In the genomic region with DNA sequence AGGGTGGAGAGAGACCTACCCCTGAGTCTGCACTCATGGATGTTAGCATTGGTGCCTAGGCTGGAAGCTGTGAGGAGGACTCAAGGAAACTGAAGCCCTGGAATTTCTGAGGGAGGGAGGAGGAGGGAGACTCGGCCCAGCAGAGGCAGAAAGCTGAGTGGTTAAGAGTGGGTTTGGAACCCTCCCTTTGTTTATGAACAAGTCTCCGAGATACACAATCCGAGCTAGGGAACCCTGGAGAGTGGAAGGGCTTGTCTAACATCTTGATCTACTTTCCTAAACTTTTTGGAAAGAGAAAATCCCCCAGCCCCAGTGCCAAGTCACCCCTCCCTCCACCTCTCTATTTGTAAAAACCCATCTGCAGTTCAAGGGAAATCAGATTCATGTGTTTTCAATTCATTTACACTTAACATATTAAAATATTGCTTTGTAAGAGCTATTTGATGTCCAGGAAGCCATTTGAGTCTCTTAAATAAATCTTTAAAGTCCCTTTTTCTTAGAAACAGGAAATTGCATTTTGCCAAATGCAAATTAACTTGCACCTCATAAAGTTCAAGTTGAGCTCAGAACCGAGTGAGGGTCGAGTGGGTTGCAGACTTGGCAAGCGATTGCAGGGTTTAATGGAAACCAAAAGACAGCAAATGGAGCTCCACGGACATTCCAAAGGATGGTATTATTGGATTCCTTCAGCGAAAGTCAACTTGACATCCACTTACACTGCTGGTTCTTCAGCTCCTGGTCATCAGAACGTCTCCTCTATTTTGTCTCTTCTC, we compare ENCODE assay signal across 27 mouse cellular contexts.
DNase-seq lines count a peak whose midpoint lies in the region; ATAC-seq and TF ChIP-seq lines count a peak whose summit lies in the region.
"Had no signal": no experiment of that assay in that cellular context is flagged by ENCODE, and none has a peak within 500 bp of the region (broad histone marks: within the 10 kb centered on the region; RNA-seq: fewer than 3 reads in every experiment).

No protein-coding gene starts in this region.

- H3K4me2 ChIP-seq in lung, embryonic 14.5 days: no peak overlapping the region
- H3K4me2 ChIP-seq in lung, postnatal 0 days (replicated peaks; ENCODE audit: low read depth, low read length): no peak overlapping the region
- H3K4me2 ChIP-seq in embryonic facial prominence, embryonic 12.5 days (replicated peaks): no peak overlapping the region
- no peak overlapping the region for H3K4me2 ChIP-seq in embryonic facial prominence, embryonic 15.5 days (replicated peaks)
- peak overlapping the region; percentile 22; the same call in 1 of the 2 replicates for H3K4me2 ChIP-seq in limb, embryonic 13.5 days (replicated peaks)
- no peak overlapping the region for H3K4me2 ChIP-seq in forebrain, postnatal 0 days (ENCODE audit: low read depth)
- H3K4me2 ChIP-seq: forebrain, embryonic 12.5 days; heart, embryonic 12.5 days; neural tube, embryonic 15.5 days had no signal

- H3K4me3 ChIP-seq in lung, embryonic 14.5 days (ENCODE audit: low read depth, low read length): no peak overlapping the region
- no peak overlapping the region for H3K4me3 ChIP-seq in lung, postnatal 0 days (ENCODE audit: low read depth, low read length)
- H3K4me3 ChIP-seq in embryonic facial prominence, embryonic 12.5 days: no peak overlapping the region
- H3K4me3 ChIP-seq in embryonic facial prominence, embryonic 15.5 days (replicated peaks): no peak overlapping the region
- H3K4me3 ChIP-seq in limb, embryonic 13.5 days: no peak overlapping the region
- no peak overlapping the region for H3K4me3 ChIP-seq in forebrain, postnatal 0 days (ENCODE audit: low read depth, low read length)
- H3K4me3 ChIP-seq: erythroblast, embryonic 14.5 days; forebrain, embryonic 12.5 days; heart, embryonic 12.5 days; hindbrain, embryonic 10.5 days; layer of hippocampus, adult 2 months; midbrain, embryonic 10.5 days; neural tube, embryonic 15.5 days had no signal

- WGBS in lung, embryonic 14.5 days: 34% methylated on average over 9 of the region's 9 CpGs
- 46% methylated on average over 9 of the region's 9 CpGs for WGBS in lung, postnatal 0 days
- 48% methylated on average over 9 of the region's 9 CpGs for WGBS in embryonic facial prominence, embryonic 12.5 days
- WGBS in embryonic facial prominence, embryonic 15.5 days: 33% methylated on average over 9 of the region's 9 CpGs
- 13% methylated on average over 9 of the region's 9 CpGs for whole genome bisulfite sequencing in limb, embryonic 13.5 days
- 79% methylated on average over 9 of the region's 9 CpGs for WGBS in forebrain, postnatal 0 days

- H3K36me3 ChIP-seq in lung, embryonic 14.5 days (ENCODE audit: insufficient read depth): no peaks in the 10 kb centered on the region
- no peaks in the 10 kb centered on the region for H3K36me3 ChIP-seq in lung, postnatal 0 days (ENCODE audit: insufficient read depth, low read length)
- no peaks in the 10 kb centered on the region for H3K36me3 ChIP-seq in embryonic facial prominence, embryonic 12.5 days
- H3K36me3 ChIP-seq in embryonic facial prominence, embryonic 15.5 days: no peaks in the 10 kb centered on the region
- no peaks in the 10 kb centered on the region for H3K36me3 ChIP-seq in limb, embryonic 13.5 days
- no peaks in the 10 kb centered on the region for H3K36me3 ChIP-seq in forebrain, postnatal 0 days (ENCODE audit: insufficient read depth)
- H3K36me3 ChIP-seq: forebrain, embryonic 12.5 days; G1E; heart, embryonic 12.5 days; hindbrain, embryonic 10.5 days; midbrain, embryonic 10.5 days; neural tube, embryonic 15.5 days had no signal

- H3K9me3 ChIP-seq in lung, embryonic 14.5 days (ENCODE audit: low read depth, low read length): no peaks in the 10 kb centered on the region
- H3K9me3 ChIP-seq in lung, postnatal 0 days (ENCODE audit: low read length): no peaks in the 10 kb centered on the region
- no peaks in the 10 kb centered on the region for H3K9me3 ChIP-seq in embryonic facial prominence, embryonic 12.5 days
- no peaks in the 10 kb centered on the region for H3K9me3 ChIP-seq in embryonic facial prominence, embryonic 15.5 days (replicated peaks)
- no peaks in the 10 kb centered on the region for H3K9me3 ChIP-seq in limb, embryonic 13.5 days
- H3K9me3 ChIP-seq in forebrain, postnatal 0 days (ENCODE audit: low read length): no peaks in the 10 kb centered on the region
- H3K9me3 ChIP-seq: neural tube, embryonic 15.5 days had no signal

- no peaks in the 10 kb centered on the region for H3K27me3 ChIP-seq in lung, embryonic 14.5 days (ENCODE audit: insufficient read depth, low read length)
- no peaks in the 10 kb centered on the region for H3K27me3 ChIP-seq in lung, postnatal 0 days (replicated peaks; ENCODE audit: insufficient read depth, low read length)
- no peaks in the 10 kb centered on the region for H3K27me3 ChIP-seq in embryonic facial prominence, embryonic 12.5 days
- H3K27me3 ChIP-seq in embryonic facial prominence, embryonic 15.5 days: no peaks in the 10 kb centered on the region
- H3K27me3 ChIP-seq in limb, embryonic 13.5 days: 0 out of 2 replicates have a peak, but pooled peaks cover 3% of the 10 kb centered on the region
- H3K27me3 ChIP-seq in forebrain, postnatal 0 days (ENCODE audit: insufficient read depth, low read length): no peaks in the 10 kb centered on the region
- H3K27me3 ChIP-seq: CH12.LX; forebrain, embryonic 12.5 days; heart, embryonic 12.5 days; neural tube, embryonic 15.5 days had no signal

- no peak overlapping the region for H3K27ac ChIP-seq in lung, embryonic 14.5 days (ENCODE audit: low read depth)
- no peak overlapping the region for H3K27ac ChIP-seq in lung, postnatal 0 days (ENCODE audit: low read length)
- H3K27ac ChIP-seq in embryonic facial prominence, embryonic 12.5 days: peak overlapping the region; percentile 59
- H3K27ac ChIP-seq in embryonic facial prominence, embryonic 15.5 days (replicated peaks): peak overlapping the region; percentile 61
- peak overlapping the region; percentile 56; the same call in 1 of the 2 replicates for H3K27ac ChIP-seq in limb, embryonic 13.5 days
- no peak overlapping the region for H3K27ac ChIP-seq in forebrain, postnatal 0 days (ENCODE audit: low read depth, low read length)
- H3K27ac ChIP-seq: forebrain, embryonic 12.5 days; hindbrain, embryonic 10.5 days; layer of hippocampus, adult 2 months; midbrain, embryonic 10.5 days; neural tube, embryonic 15.5 days had no signal

- TF ChIP-seq EP300 in lung, postnatal 0 days (IDR thresholded peaks at IDR 0.05): no peak

- ATAC-seq in lung, embryonic 14.5 days (ENCODE audit: insufficient read depth): peak; percentile 87
- no peak for ATAC-seq in lung, postnatal 0 days
- peak; percentile 82 for ATAC-seq in embryonic facial prominence, embryonic 12.5 days (ENCODE audit: insufficient number of reproducible peaks, insufficient read depth, low FRiP score, low TSS enrichment)
- peak; percentile 87 for ATAC-seq in embryonic facial prominence, embryonic 15.5 days (ENCODE audit: insufficient number of reproducible peaks, low FRiP score, low TSS enrichment, low read depth)
- ATAC-seq in limb, embryonic 13.5 days (ENCODE audit: low FRiP score, low read depth): peak; percentile 90
- no peak for ATAC-seq in forebrain, postnatal 0 days
- ATAC-seq: hindbrain, embryonic 16.5 days; intestine, postnatal 0 days had no signal

- peak; percentile 65 for DNase-seq in lung, embryonic 14.5 days
- DNase-seq in lung, postnatal 0 days (ENCODE audit: low spot score): no peak
- no peak for DNase-seq in embryo, embryonic 11 days
- no peak for DNase-seq in forebrain, postnatal 0 days
- DNase-seq: adrenal gland, adult 2 months; B cell, adult 2 months; cerebellum, adult 11 months; cerebellum, postnatal 14 days; heart, adult 18-20 months; heart, postnatal 10 days; kidney, postnatal 25 days; thymus, adult 18-20 months; thymus, postnatal 36 days had no signal

- no peak for TF ChIP-seq CTCF in lung, embryonic 14.5 days (IDR thresholded peaks at IDR 0.05; ENCODE audit: low read depth)
- TF ChIP-seq CTCF in lung, postnatal 0 days (IDR thresholded peaks at IDR 0.05): no peak
- TF ChIP-seq CTCF in forebrain, postnatal 0 days (IDR thresholded peaks at IDR 0.05; ENCODE audit: low read depth): no peak

- H3K9ac ChIP-seq in lung, embryonic 14.5 days: no peak overlapping the region
- H3K9ac ChIP-seq in lung, postnatal 0 days (replicated peaks; ENCODE audit: low read depth): no peak overlapping the region
- H3K9ac ChIP-seq in embryonic facial prominence, embryonic 12.5 days: no peak overlapping the region
- H3K9ac ChIP-seq in embryonic facial prominence, embryonic 15.5 days: no peak overlapping the region
- no peak overlapping the region for H3K9ac ChIP-seq in limb, embryonic 13.5 days
- H3K9ac ChIP-seq in forebrain, postnatal 0 days: no peak overlapping the region
- H3K9ac ChIP-seq: forebrain, embryonic 12.5 days; heart, embryonic 12.5 days; neural tube, embryonic 15.5 days had no signal

- H3K4me1 ChIP-seq in lung, embryonic 14.5 days (ENCODE audit: insufficient read depth): no peaks in the 10 kb centered on the region
- no peaks in the 10 kb centered on the region for H3K4me1 ChIP-seq in lung, postnatal 0 days (ENCODE audit: insufficient read depth, low read depth, low read length)
- peaks cover 4% of the 10 kb centered on the region; the same call in 1 of the 2 replicates for H3K4me1 ChIP-seq in embryonic facial prominence, embryonic 12.5 days
- peaks cover 12% of the 10 kb centered on the region for H3K4me1 ChIP-seq in embryonic facial prominence, embryonic 15.5 days
- H3K4me1 ChIP-seq in limb, embryonic 13.5 days: peaks cover 17% of the 10 kb centered on the region
- H3K4me1 ChIP-seq in forebrain, postnatal 0 days (ENCODE audit: insufficient read depth): no peaks in the 10 kb centered on the region
- H3K4me1 ChIP-seq: forebrain, embryonic 12.5 days; heart, embryonic 12.5 days; hindbrain, embryonic 10.5 days; midbrain, embryonic 10.5 days; neural tube, embryonic 15.5 days had no signal

Comparison
In these comparisons a context has a peak if more than half of its experiments do, and no peak if none do; other contexts are left out.
1. ATAC-seq: peak in lung, embryonic 14.5 days (single experiment), embryonic facial prominence, embryonic 12.5 days (single experiment), embryonic facial prominence, embryonic 15.5 days (single experiment) and limb, embryonic 13.5 days (single experiment); none in lung, postnatal 0 days (single experiment) and forebrain, postnatal 0 days (single experiment).
2. H3K27ac ChIP-seq: peak in embryonic facial prominence, embryonic 12.5 days (single experiment), embryonic facial prominence, embryonic 15.5 days (single experiment) and limb, embryonic 13.5 days (single experiment); none in lung, embryonic 14.5 days (single experiment), lung, postnatal 0 days (single experiment) and forebrain, postnatal 0 days (single experiment).